Mouse (Mus musculus): ENCODE measurements around the gene Map4k5.

The Map4k5 gene

GRCm38 (mm10) chr12:69888345-69888744 is 4.7 kb downstream of the Map4k5 start:
- in situ Hi-C loops (cut with MboI, MseI): loop anchor here in 1 of 2 experiments (25.0 kb wide), 1 partner anchor 1949 kb away; the partner anchor contains the start of gene Daam1

- in situ Hi-C loops (cut with MboI, MseI): loop anchor here in 1 of 2 experiments (25.0 kb wide), 1 partner anchor 1950 kb away; the partner anchor contains the start of gene Daam1
Measured at GRCm38 (mm10) chr12:69887776-69888175, 5.2 kb downstream of the Map4k5 start.

- in situ Hi-C loops (cut with MboI, MseI): loop anchor here in 1 of 2 experiments (25.0 kb wide), 1 partner anchor 1952 kb away; the partner anchor contains the start of gene Daam1
Measured at GRCm38 (mm10) chr12:69885170-69885923, 7.7 kb downstream of the Map4k5 start.

DNA sequence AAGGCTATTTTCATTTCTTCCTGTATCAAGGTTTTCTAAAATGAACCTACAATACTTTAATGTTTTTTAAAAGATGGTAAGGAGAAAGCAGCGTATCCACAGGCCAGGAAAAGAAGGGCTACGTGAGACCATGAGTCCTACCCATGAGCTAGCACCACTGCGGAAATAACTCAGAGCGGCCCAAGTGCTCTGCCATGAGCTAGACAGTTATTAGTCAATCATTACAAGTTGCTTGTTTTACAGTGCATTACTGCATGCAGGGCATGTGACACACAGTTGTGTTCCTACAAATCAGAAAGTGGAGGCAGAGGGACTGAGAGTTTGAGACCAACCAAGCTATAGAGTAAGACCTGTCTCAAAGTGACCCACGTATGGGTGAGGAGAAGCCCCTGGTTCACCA is 8.9 kb downstream of the Map4k5 start:
- in situ Hi-C loops (cut with MboI, MseI): loop anchor here in 1 of 2 experiments (25.0 kb wide), 1 partner anchor 1953 kb away; the partner anchor contains the start of gene Daam1

DNA sequence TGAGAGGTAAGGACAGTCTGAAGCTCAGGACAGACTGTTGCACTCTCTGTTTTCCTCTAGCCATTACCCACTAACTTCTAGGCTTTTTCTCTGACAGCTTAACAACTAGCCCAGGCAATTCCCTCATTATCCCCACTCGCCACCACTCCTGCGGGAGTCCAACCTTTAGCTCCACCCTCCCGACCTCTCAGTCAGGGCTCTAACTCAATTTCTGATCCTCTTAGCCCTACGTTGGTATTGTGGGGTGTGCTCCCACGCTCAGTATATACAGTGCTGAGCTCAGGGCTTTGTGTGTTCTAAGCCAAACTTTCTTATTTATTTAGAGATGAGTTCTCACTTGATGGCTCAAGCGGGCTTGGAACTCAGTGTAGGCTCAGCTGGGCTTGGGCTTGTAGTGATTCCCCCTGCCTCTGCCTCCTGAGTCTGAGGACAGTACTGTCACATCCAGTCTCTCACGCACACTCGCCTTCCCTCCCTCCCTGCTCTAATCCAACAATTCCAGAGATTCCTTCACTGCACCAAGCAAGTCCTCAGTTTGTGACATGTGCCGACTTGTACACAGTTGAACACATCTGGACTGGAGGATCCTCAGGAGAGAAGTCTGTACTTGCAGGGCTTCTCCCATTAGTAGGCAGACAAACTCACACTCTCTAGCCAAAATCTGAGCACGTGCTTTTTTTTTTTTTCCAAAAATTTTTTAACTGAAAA is 11.6 kb downstream of the Map4k5 start:
- in situ Hi-C loops (cut with MboI, MseI): loop anchor here in 1 of 2 experiments (25.0 kb wide), 1 partner anchor 1956 kb away; the partner anchor contains the start of gene Daam1

DNA sequence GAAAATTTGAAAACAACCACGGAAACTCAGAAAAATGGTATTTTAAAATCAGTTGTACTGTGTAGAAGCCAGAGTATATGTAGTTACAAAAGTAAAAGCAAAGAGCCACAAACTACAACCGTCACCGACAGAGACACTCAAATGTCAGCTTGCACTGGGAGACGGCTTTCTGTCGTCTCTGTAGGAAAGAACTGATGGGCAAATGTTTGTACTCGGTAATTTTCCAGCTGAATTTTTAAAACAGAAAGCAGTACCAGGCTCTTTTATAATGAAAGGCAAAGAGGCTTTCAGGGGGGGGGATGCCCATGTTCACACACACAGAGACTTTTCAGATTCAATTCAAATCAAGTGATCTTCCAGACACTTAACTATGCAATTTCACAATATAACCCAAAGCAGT is 13.3 kb downstream of the Map4k5 start:
- in situ Hi-C loops (cut with MboI, MseI): loop anchor here in 1 of 2 experiments (25.0 kb wide), 1 partner anchor 1958 kb away; the partner anchor contains the start of gene Daam1

GRCm38 (mm10) chr12:69879172-69879665 is 13.8 kb downstream of the Map4k5 start:
- in situ Hi-C loops (cut with MboI, MseI): loop anchor here in 1 of 2 experiments (25.0 kb wide), 1 partner anchor 1958 kb away; the partner anchor contains the start of gene Daam1

GRCm38 (mm10) chr12:69877842-69878363 is 15.1 kb downstream of the Map4k5 start:
- in situ Hi-C loops (cut with MboI, MseI): loop anchor here in 1 of 2 experiments (25.0 kb wide), 1 partner anchor 1959 kb away; the partner anchor contains the start of gene Daam1

DNA sequence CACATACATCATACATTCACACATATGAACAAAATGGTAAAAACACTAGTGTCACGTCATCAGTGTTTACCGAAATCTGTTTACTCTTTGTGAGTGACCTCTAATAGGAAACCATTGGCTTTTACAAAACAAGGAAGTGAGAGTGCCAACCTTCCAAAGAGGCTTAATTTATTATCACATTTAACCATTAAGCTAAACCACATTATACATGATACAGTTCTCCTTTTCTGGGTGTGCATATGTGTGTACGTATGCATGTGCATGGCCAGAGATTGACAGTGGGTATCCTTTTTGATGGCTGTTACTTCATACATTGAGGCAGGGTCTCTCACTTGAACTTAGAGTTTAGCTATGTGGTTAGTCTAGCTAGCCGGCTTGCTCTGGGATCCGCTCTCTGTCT is 21.4 kb downstream of the Map4k5 start:
- in situ Hi-C loops (cut with MboI, MseI): no loop called here

GRCm38 (mm10) chr12:69867338-69867737 is 25.7 kb downstream of the Map4k5 start:
- in situ Hi-C loops (cut with MboI, MseI): no loop called here

- in situ Hi-C loops (cut with MboI, MseI): no loop called here
Measured at GRCm38 (mm10) chr12:69864164-69864692, 28.8 kb downstream of the Map4k5 start.

- in situ Hi-C loops (cut with MboI, MseI): no loop called here
Measured at GRCm38 (mm10) chr12:69863505-69863904, 29.5 kb downstream of the Map4k5 start.

- in situ Hi-C loops (cut with MboI, MseI): no loop called here
Measured at GRCm38 (mm10) chr12:69858847-69859246, 34.2 kb downstream of the Map4k5 start.

DNA sequence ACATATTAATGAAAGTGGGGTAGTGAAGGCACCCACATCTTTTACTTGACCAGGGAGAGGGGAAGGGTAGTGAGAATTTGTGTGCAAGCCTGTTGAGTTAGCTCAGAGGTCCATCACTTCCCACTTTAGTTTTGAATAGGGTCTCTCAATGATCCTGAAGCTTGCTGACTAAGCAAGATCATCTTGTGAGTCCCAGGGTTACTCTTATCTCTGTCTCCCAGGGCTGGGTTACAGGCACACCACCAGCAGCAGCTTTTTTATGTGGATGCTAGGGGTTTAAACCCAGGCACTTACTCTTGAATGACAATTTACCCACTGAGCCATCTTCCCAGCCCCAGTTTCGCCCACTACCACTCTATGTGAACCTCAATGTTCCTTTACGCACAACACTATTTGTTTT is 35.4 kb downstream of the Map4k5 start:
- in situ Hi-C loops (cut with MboI, MseI): no loop called here

GRCm38 (mm10) chr12:69856398-69856797 is 36.6 kb downstream of the Map4k5 start:
- in situ Hi-C loops (cut with MboI, MseI): no loop called here

GRCm38 (mm10) chr12:69855641-69856300 is 37.2 kb downstream of the Map4k5 start:
- in situ Hi-C loops (cut with MboI, MseI): no loop called here

GRCm38 (mm10) chr12:69853942-69854341 is 39.1 kb downstream of the Map4k5 start:
- in situ Hi-C loops (cut with MboI, MseI): no loop called here

DNA sequence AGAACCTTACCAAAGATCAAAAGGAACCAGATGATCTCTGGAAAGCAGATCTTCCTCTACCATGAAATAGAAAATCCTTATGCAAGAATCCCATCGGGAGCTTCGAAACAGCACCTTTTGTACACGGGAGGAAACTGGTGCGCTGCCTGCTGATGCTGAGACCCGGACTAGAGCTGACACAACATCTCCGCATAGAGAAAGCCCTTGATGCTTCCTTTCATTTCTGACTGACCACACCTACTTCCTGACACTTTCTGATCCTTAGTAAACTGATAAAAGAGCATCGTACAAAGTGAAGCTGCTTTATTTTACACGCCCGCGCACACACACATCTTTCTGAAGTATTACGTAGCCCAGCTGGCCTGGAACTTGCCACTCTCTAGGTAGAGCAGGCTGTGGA is 39.6 kb downstream of the Map4k5 start:
- in situ Hi-C loops (cut with MboI, MseI): no loop called here

DNA sequence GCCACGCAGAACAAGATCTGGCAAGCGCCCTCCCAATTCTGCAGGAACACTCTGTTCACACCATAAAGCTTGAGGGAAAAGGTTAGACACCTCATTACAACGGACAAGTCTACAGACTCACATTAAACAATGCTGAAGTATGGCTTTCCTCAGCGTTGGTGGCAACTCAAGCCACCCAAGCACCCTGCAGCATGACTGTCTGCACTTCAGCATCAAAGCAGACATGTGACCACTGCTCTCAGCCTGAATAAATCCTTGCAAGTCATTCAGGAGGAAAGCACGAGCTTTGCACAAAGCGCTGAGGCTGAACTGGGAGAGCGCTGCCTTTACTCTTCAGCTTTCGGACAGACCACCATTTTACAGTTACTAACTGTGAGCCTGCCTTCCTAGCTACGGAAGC is 40.7 kb downstream of the Map4k5 start:
- in situ Hi-C loops (cut with MboI, MseI): no loop called here

GRCm38 (mm10) chr12:69848083-69848878 is 44.7 kb downstream of the Map4k5 start:
- in situ Hi-C loops (cut with MboI, MseI): no loop called here

Data from T-helper 17 cell (primary cell).